Mouse (Mus musculus): ENCODE measurements around the gene Gm28044. TPM values are rescaled to one million over a fixed set of nuclear protein-coding genes. Genes with fewer than 3 reads are reported as not detected.

The Gm28044 gene
- polyA plus RNA-seq, 1 experiment, result 0.90 TPM

DNA sequence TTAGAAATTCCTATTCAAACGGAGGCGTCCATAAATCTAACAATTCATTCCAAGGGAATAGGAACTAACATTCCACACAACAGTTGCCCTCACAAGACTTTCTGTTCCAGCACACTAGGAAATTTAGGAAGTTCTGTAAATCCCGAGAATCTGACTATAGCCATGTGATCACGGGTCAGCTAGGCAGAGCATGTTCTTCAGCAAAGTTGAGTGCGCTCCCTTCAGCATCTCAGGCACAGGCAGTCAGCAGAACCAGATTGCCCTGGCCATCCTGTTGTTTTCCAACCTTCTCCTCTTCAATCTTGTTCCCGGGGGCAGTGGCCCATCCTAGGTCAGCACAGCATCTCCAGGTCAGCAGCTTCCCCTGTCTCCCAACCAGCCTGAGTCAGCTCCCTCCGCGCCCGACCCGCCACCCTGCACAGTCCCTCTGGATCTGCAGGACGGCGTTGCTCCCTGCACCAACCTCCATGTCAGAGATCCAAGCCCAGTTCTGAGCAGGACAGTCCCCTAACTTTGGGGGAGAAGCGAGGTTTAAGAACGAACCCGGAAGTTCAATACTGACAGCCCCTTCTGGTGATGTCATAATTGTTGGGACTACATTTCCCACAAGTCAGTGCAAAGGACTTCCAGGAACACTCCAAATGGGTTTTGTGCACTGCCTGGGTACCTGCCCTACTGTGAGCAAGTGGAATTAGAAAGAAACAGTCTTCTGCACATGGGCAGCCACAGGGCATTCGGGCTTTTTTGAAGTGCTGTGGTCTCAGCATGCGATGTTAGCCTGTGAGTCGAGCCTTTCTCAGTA, 91.6 kb downstream of the Gm28044 start:
- Histone ChIP-seq H3K79me2 (ENCODE audit: control insufficient read depth, insufficient read depth) (no peaks in the 10 kb centered on the region), H3K4me3 (ENCODE audit: insufficient read depth, poor library complexity, severe bottlenecking) (peak overlapping the region; percentile 41), H3ac (ENCODE audit: control insufficient read depth, insufficient read length, low read depth) (peak overlapping the region; percentile 76), H3K79me3 (ENCODE audit: low read depth) (no peaks in the 10 kb centered on the region), H3K36me3 (ENCODE audit: control insufficient read depth, insufficient read depth) (no peaks in the 10 kb centered on the region), H3K27me3 (ENCODE audit: control insufficient read depth, insufficient read depth, insufficient read length) (no peaks in the 10 kb centered on the region)
- TF ChIP-seq MYOG (IDR thresholded peaks at IDR 0.05; ENCODE audit: control insufficient read depth, extremely low read depth, insufficient read length) (no peak), CEBPB (IDR thresholded peaks at IDR 0.05; ENCODE audit: low read depth) (no peak), MAX (IDR thresholded peaks at IDR 0.05) (no peak), USF1 (IDR thresholded peaks at IDR 0.05; ENCODE audit: low read depth) (no peak), MYOD1 (IDR thresholded peaks at IDR 0.05; ENCODE audit: control insufficient read depth, insufficient read length, low read depth) (no peak), CTCF (IDR thresholded peaks at IDR 0.05; ENCODE audit: control insufficient read depth, insufficient read depth, insufficient read length) (no peak), FOSL1 (IDR thresholded peaks at IDR 0.05; ENCODE audit: insufficient read depth, low read length, poor library complexity, severe bottlenecking) (no peak)

Other genes with a start within 250 kb of the Gm28044 start
- 0.08 TPM for gene Rslcan18, start 244.3 kb downstream of the Gm28044 start, polyA plus RNA-seq (2012; fragmentation: generic; extraction: Trizol)
- 0.40 TPM for gene Zfp759, start 238.9 kb downstream of the Gm28044 start, polyA plus RNA-seq (2012; fragmentation: generic; extraction: Trizol)
- gene Rsl1, start 187.4 kb downstream of the Gm28044 start, polyA plus RNA-seq (2012; fragmentation: generic; extraction: Trizol), result 0.66 TPM
- gene Zfp455, start 166.0 kb downstream of the Gm28044 start, polyA plus RNA-seq (2012; fragmentation: generic; extraction: Trizol), result 0.08 TPM
- 0.32 TPM for gene Zfp458, start 82.1 kb downstream of the Gm28044 start, polyA plus RNA-seq (2012; fragmentation: generic; extraction: Trizol)
- gene Zfp457, start 54.1 kb downstream of the Gm28044 start, polyA plus RNA-seq (2012; fragmentation: generic; extraction: Trizol), result 0.12 TPM
- 0.54 TPM for gene Zfp595, start 28.0 kb downstream of the Gm28044 start, polyA plus RNA-seq (2012; fragmentation: generic; extraction: Trizol)
- 0.16 TPM for gene Zfp953, start 69 bp upstream of the Gm28044 start, polyA plus RNA-seq (2012; fragmentation: generic; extraction: Trizol)
- 0.88 TPM for gene Gm28041, start 15.2 kb upstream of the Gm28044 start, polyA plus RNA-seq (2012; fragmentation: generic; extraction: Trizol)
- gene Zfp456, start 15.3 kb upstream of the Gm28044 start, polyA plus RNA-seq (2012; fragmentation: generic; extraction: Trizol), result 0.06 TPM
- 1.4 TPM for gene Zfp429, start 39.3 kb upstream of the Gm28044 start, polyA plus RNA-seq (2012; fragmentation: generic; extraction: Trizol)
- not detected for gene Zfp459, start 60.9 kb upstream of the Gm28044 start, polyA plus RNA-seq (2012; fragmentation: generic; extraction: Trizol)
- gene Zfp874a, start 91.1 kb upstream of the Gm28044 start, polyA plus RNA-seq (2012; fragmentation: generic; extraction: Trizol), result 0.75 TPM
- 1.4 TPM for gene Zfp874b, start 123.7 kb upstream of the Gm28044 start, polyA plus RNA-seq (2012; fragmentation: generic; extraction: Trizol)
- gene Zfp58, start 140.0 kb upstream of the Gm28044 start, polyA plus RNA-seq (2012; fragmentation: generic; extraction: Trizol), result 1.3 TPM
- not detected for gene Gm26965, start 165.6 kb upstream of the Gm28044 start, polyA plus RNA-seq (2012; fragmentation: generic; extraction: Trizol)
- 13.1 TPM for gene Zfp87, start 165.6 kb upstream of the Gm28044 start, polyA plus RNA-seq (2012; fragmentation: generic; extraction: Trizol)
- gene Zfp748, start 193.3 kb upstream of the Gm28044 start, polyA plus RNA-seq (2012; fragmentation: generic; extraction: Trizol), result 1.1 TPM
- 0.94 TPM for gene Zfp729b, start 249.2 kb upstream of the Gm28044 start, polyA plus RNA-seq (2012; fragmentation: generic; extraction: Trizol)